Mouse (Mus musculus): Measurements from ENCODE around the gene Zfp341. TPM values are rescaled to one million over a fixed set of nuclear protein-coding genes. Genes with fewer than 3 reads are reported as not detected.
A peak's percentile ranks its signal among the peaks of the same experiment; 100 is the strongest.

The Zfp341 gene
- total and polyA plus RNA-seq, 2 experiments from 2014 or later: 0.40 to 4.4 TPM

GRCm38 (mm10) chr2:154589051-154589450 is 24.0 kb upstream of the Zfp341 start:
- Histone ChIP-seq H3K4me2 (ENCODE audit: low read depth, low read length) (no peak overlapping the region), H3K27ac (ENCODE audit: low read depth) (no peak overlapping the region), H3K4me1 (ENCODE audit: control insufficient read depth, insufficient read depth) (peaks cover 12% of the 10 kb centered on the region), H3K9ac (replicated peaks; ENCODE audit: low read depth, low read length) (no peak overlapping the region), H3K9me3 (replicated peaks; ENCODE audit: control insufficient read depth, low read length) (no peaks in the 10 kb centered on the region), H3K27me3 (ENCODE audit: control insufficient read depth, insufficient read depth, low read length) (no peaks in the 10 kb centered on the region), H3K36me3 (replicated peaks; ENCODE audit: control insufficient read depth, insufficient read depth, low read length) (peaks cover 13% of the 10 kb centered on the region; the same call in 1 of the 2 replicates), H3K4me3 (ENCODE audit: low read depth, low read length) (no peak overlapping the region)
- ATAC-seq (ENCODE audit: insufficient read depth, low read depth) (no peak), DNase-seq (ENCODE audit: low spot score) (no peak)
- WGBS: 69% methylated on average over 4 of the region's 4 CpGs
- TF ChIP-seq CTCF (IDR thresholded peaks at IDR 0.05; ENCODE audit: low read depth): no peak
- no peak for TF ChIP-seq EP300 (IDR thresholded peaks at IDR 0.05; ENCODE audit: low read depth)

- no peak overlapping the region for H3K4me3 ChIP-seq (ENCODE audit: low read depth, low read length)
- ATAC-seq (ENCODE audit: insufficient read depth, low read depth) (no peak), DNase-seq (ENCODE audit: low spot score) (no peak)
- H3K9me3 ChIP-seq (replicated peaks; ENCODE audit: control insufficient read depth, low read length): no peaks in the 10 kb centered on the region
- TF ChIP-seq CTCF (IDR thresholded peaks at IDR 0.05; ENCODE audit: low read depth) (no peak), EP300 (IDR thresholded peaks at IDR 0.05; ENCODE audit: low read depth) (no peak)
- H3K9ac ChIP-seq (replicated peaks; ENCODE audit: low read depth, low read length): no peak overlapping the region
- 86% methylated on average over 3 of the region's 3 CpGs for WGBS
- no peak overlapping the region for H3K27ac ChIP-seq (ENCODE audit: low read depth)
- no peaks in the 10 kb centered on the region for H3K27me3 ChIP-seq (ENCODE audit: control insufficient read depth, insufficient read depth, low read length)
- H3K4me1 ChIP-seq (ENCODE audit: control insufficient read depth, insufficient read depth): peaks cover 3% of the 10 kb centered on the region; the same call in 1 of the 2 replicates
- no peak overlapping the region for H3K4me2 ChIP-seq (ENCODE audit: low read depth, low read length)
- H3K36me3 ChIP-seq (replicated peaks; ENCODE audit: control insufficient read depth, insufficient read depth, low read length): peaks cover 17% of the 10 kb centered on the region; the same call in 1 of the 2 replicates
Observed at GRCm38 (mm10) chr2:154591239-154591638, 21.9 kb upstream of the Zfp341 start.

- Histone ChIP-seq H3K4me1 (ENCODE audit: control insufficient read depth, insufficient read depth) (peaks cover 3% of the 10 kb centered on the region; the same call in 1 of the 2 replicates), H3K27ac (ENCODE audit: low read depth) (no peak overlapping the region), H3K27me3 (ENCODE audit: control insufficient read depth, insufficient read depth, low read length) (no peaks in the 10 kb centered on the region), H3K4me2 (ENCODE audit: low read depth, low read length) (no peak overlapping the region), H3K9ac (replicated peaks; ENCODE audit: low read depth, low read length) (no peak overlapping the region), H3K4me3 (ENCODE audit: low read depth, low read length) (no peak overlapping the region), H3K9me3 (replicated peaks; ENCODE audit: control insufficient read depth, low read length) (no peaks in the 10 kb centered on the region), H3K36me3 (replicated peaks; ENCODE audit: control insufficient read depth, insufficient read depth, low read length) (0 out of 2 replicates have a peak, but pooled peaks cover 8% of the 10 kb centered on the region)
- no peak; the same call in 1 of the 2 replicates for ATAC-seq (ENCODE audit: insufficient read depth, low read depth)
- TF ChIP-seq CTCF (IDR thresholded peaks at IDR 0.05; ENCODE audit: low read depth) (peak; percentile 57), EP300 (IDR thresholded peaks at IDR 0.05; ENCODE audit: low read depth) (no peak)
- WGBS: 69% methylated on average over 3 of the region's 3 CpGs
- no peak for DNase-seq (ENCODE audit: low spot score)
Observed at GRCm38 (mm10) chr2:154593025-154593424, 20.1 kb upstream of the Zfp341 start.

GRCm38 (mm10) chr2:154595775-154596174 is 17.3 kb upstream of the Zfp341 start:
- H3K27ac ChIP-seq (ENCODE audit: low read depth): no peak overlapping the region
- no peaks in the 10 kb centered on the region for H3K27me3 ChIP-seq (ENCODE audit: control insufficient read depth, insufficient read depth, low read length)
- DNase-seq (ENCODE audit: low spot score): no peak
- no peaks in the 10 kb centered on the region for H3K9me3 ChIP-seq (replicated peaks; ENCODE audit: control insufficient read depth, low read length)
- no peak overlapping the region for H3K4me3 ChIP-seq (ENCODE audit: low read depth, low read length)
- H3K36me3 ChIP-seq (replicated peaks; ENCODE audit: control insufficient read depth, insufficient read depth, low read length): 0 out of 2 replicates have a peak, but pooled peaks cover 8% of the 10 kb centered on the region
- TF ChIP-seq CTCF (IDR thresholded peaks at IDR 0.05; ENCODE audit: low read depth): no peak
- 55% methylated on average over 5 of the region's 5 CpGs for WGBS
- no peak overlapping the region for H3K4me2 ChIP-seq (ENCODE audit: low read depth, low read length)
- H3K9ac ChIP-seq (replicated peaks; ENCODE audit: low read depth, low read length): no peak overlapping the region
- ATAC-seq (ENCODE audit: insufficient read depth, low read depth): peak; percentile 57
- no peaks in the 10 kb centered on the region for H3K4me1 ChIP-seq (ENCODE audit: control insufficient read depth, insufficient read depth)

GRCm38 (mm10) chr2:154597399-154597798 is 15.7 kb upstream of the Zfp341 start:
- Histone ChIP-seq H3K4me3 (ENCODE audit: low read depth, low read length) (no peak overlapping the region), H3K9ac (replicated peaks; ENCODE audit: low read depth, low read length) (no peak overlapping the region), H3K9me3 (replicated peaks; ENCODE audit: control insufficient read depth, low read length) (no peaks in the 10 kb centered on the region), H3K4me1 (ENCODE audit: control insufficient read depth, insufficient read depth) (no peaks in the 10 kb centered on the region), H3K27me3 (ENCODE audit: control insufficient read depth, insufficient read depth, low read length) (no peaks in the 10 kb centered on the region), H3K36me3 (replicated peaks; ENCODE audit: control insufficient read depth, insufficient read depth, low read length) (0 out of 2 replicates have a peak, but pooled peaks cover 8% of the 10 kb centered on the region), H3K4me2 (ENCODE audit: low read depth, low read length) (no peak overlapping the region), H3K27ac (ENCODE audit: low read depth) (no peak overlapping the region)
- WGBS: 87% methylated on average over 3 of the region's 3 CpGs
- TF ChIP-seq EP300 (IDR thresholded peaks at IDR 0.05; ENCODE audit: low read depth) (no peak), CTCF (IDR thresholded peaks at IDR 0.05; ENCODE audit: low read depth) (no peak)
- DNase-seq (ENCODE audit: low spot score) (no peak), ATAC-seq (ENCODE audit: insufficient read depth, low read depth) (no peak)

GRCm38 (mm10) chr2:154600586-154600985 is 12.5 kb upstream of the Zfp341 start:
- H3K4me3 ChIP-seq (ENCODE audit: low read depth, low read length): no peak overlapping the region
- H3K9ac ChIP-seq (replicated peaks; ENCODE audit: low read depth, low read length): no peak overlapping the region
- DNase-seq (ENCODE audit: low spot score) (no peak), ATAC-seq (ENCODE audit: insufficient read depth, low read depth) (no peak)
- no peak for TF ChIP-seq CTCF (IDR thresholded peaks at IDR 0.05; ENCODE audit: low read depth)
- TF ChIP-seq EP300 (IDR thresholded peaks at IDR 0.05; ENCODE audit: low read depth): no peak
- 71% methylated on average over 6 of the region's 6 CpGs for WGBS
- H3K4me2 ChIP-seq (ENCODE audit: low read depth, low read length): no peak overlapping the region
- peaks cover 8% of the 10 kb centered on the region for H3K4me1 ChIP-seq (ENCODE audit: control insufficient read depth, insufficient read depth)
- H3K9me3 ChIP-seq (replicated peaks; ENCODE audit: control insufficient read depth, low read length): no peaks in the 10 kb centered on the region
- no peaks in the 10 kb centered on the region for H3K36me3 ChIP-seq (replicated peaks; ENCODE audit: control insufficient read depth, insufficient read depth, low read length)
- H3K27me3 ChIP-seq (ENCODE audit: control insufficient read depth, insufficient read depth, low read length): no peaks in the 10 kb centered on the region
- H3K27ac ChIP-seq (ENCODE audit: low read depth): no peak overlapping the region
